Comparison of ENCODE assay signal across 9 mouse cellular contexts in genomic region chr7:46667256-46667655, GRCm38 (mm10). TPM values are rescaled to one million over a fixed set of nuclear protein-coding genes. Genes with fewer than 3 reads are reported as not detected.
DNase-seq lines count a peak whose midpoint lies in the region; ATAC-seq lines count a peak whose summit lies in the region.
"Had no signal": no experiment of that assay in that cellular context is flagged by ENCODE, and none has a peak within 500 bp of the region (broad histone marks: within the 10 kb centered on the region; RNA-seq: fewer than 3 reads in every experiment).

No protein-coding gene starts in this region.

- no peak overlapping the region for H3K9ac ChIP-seq in kidney, embryonic 14.5 days (ENCODE audit: low read depth, low read length)
- H3K9ac ChIP-seq in hindbrain, embryonic 15.5 days = no peak overlapping the region
- no peak overlapping the region for H3K9ac ChIP-seq in midbrain, embryonic 14.5 days (replicated peaks; ENCODE audit: low read length)

- 1% methylated on average over 21 of the region's 21 CpGs for WGBS in kidney, embryonic 14.5 days
- under 1% methylated on average over 21 of the region's 21 CpGs for WGBS in hindbrain, embryonic 15.5 days
- WGBS in midbrain, embryonic 14.5 days = under 1% methylated on average over 21 of the region's 21 CpGs

- no peaks in the 10 kb centered on the region for H3K36me3 ChIP-seq in kidney, embryonic 14.5 days (ENCODE audit: control insufficient read depth, insufficient read depth, low read length)
- H3K36me3 ChIP-seq in hindbrain, embryonic 15.5 days = no peaks in the 10 kb centered on the region
- no peaks in the 10 kb centered on the region for H3K36me3 ChIP-seq in midbrain, embryonic 14.5 days (ENCODE audit: control insufficient read depth, insufficient read depth, low read length)

- peaks cover 11% of the 10 kb centered on the region; the same call in 1 of the 2 replicates for H3K27me3 ChIP-seq in kidney, embryonic 14.5 days (ENCODE audit: control insufficient read depth, insufficient read depth, low read length)
- H3K27me3 ChIP-seq in hindbrain, embryonic 15.5 days = no peaks in the 10 kb centered on the region
- H3K27me3 ChIP-seq in midbrain, embryonic 14.5 days (ENCODE audit: control insufficient read depth, insufficient read depth, low read length) = 0 out of 2 replicates have a peak, but pooled peaks cover 3% of the 10 kb centered on the region

- peak; percentile 48; the same call in 1 of the 2 replicates for ATAC-seq in kidney, embryonic 14.5 days (ENCODE audit: low FRiP score, low TSS enrichment)
- ATAC-seq in common myeloid progenitor, adult 5-6 weeks (replicated peaks; ENCODE audit: low read depth, poor library complexity, severe bottlenecking) = peak; percentile 73
- ATAC-seq in hindbrain, embryonic 15.5 days (ENCODE audit: low FRiP score, low read depth) = peak; percentile 54; the same call in 1 of the 2 replicates
- no peak for ATAC-seq in midbrain, embryonic 14.5 days (ENCODE audit: low FRiP score, low TSS enrichment)

- H3K4me3 ChIP-seq in kidney, embryonic 14.5 days (ENCODE audit: low read length) = no peak overlapping the region
- H3K4me3 ChIP-seq in hindbrain, embryonic 15.5 days = 0 out of 2 replicates have a peak overlapping the region, but pooled peaks have one; percentile 7
- no peak overlapping the region for H3K4me3 ChIP-seq in midbrain, embryonic 14.5 days (replicated peaks; ENCODE audit: low read depth, low read length)

- DNase-seq in kidney, adult 11 months = no peak
- peak; percentile 42 for DNase-seq in midbrain, embryonic 14.5 days
- DNase-seq in frontal cortex, postnatal 25 days (ENCODE audit: low spot score in 2 of 2) = no peak
- DNase-seq in frontal cortex, postnatal 14 days (ENCODE audit: low spot score in 2 of 2) = no peak
- no peak for DNase-seq in cerebellum, adult 11-12 months

- no peak overlapping the region for H3K27ac ChIP-seq in kidney, embryonic 14.5 days (ENCODE audit: low read depth, low read length)
- H3K27ac ChIP-seq in hindbrain, embryonic 15.5 days (replicated peaks) = no peak overlapping the region
- H3K27ac ChIP-seq in midbrain, embryonic 14.5 days (replicated peaks; ENCODE audit: low read depth, low read length) = no peak overlapping the region
- H3K27ac ChIP-seq: macrophage had no signal

- H3K4me2 ChIP-seq in kidney, embryonic 14.5 days (replicated peaks; ENCODE audit: low read depth, low read length) = peak overlapping the region; percentile 18; the same call in 1 of the 2 replicates
- H3K4me2 ChIP-seq in hindbrain, embryonic 15.5 days = peak overlapping the region; percentile 44
- peak overlapping the region; percentile 43 for H3K4me2 ChIP-seq in midbrain, embryonic 14.5 days (ENCODE audit: low read length)

- H3K4me1 ChIP-seq in kidney, embryonic 14.5 days (ENCODE audit: control insufficient read depth, insufficient read depth, low read length) = peaks cover 4% of the 10 kb centered on the region
- 0 out of 2 replicates have a peak, but pooled peaks cover 2% of the 10 kb centered on the region for H3K4me1 ChIP-seq in hindbrain, embryonic 15.5 days (replicated peaks)
- H3K4me1 ChIP-seq in midbrain, embryonic 14.5 days (ENCODE audit: control insufficient read depth, insufficient read depth, low read length) = no peaks in the 10 kb centered on the region

- no peaks in the 10 kb centered on the region for H3K9me3 ChIP-seq in kidney, embryonic 14.5 days (ENCODE audit: control insufficient read depth, low read length)
- H3K9me3 ChIP-seq in hindbrain, embryonic 15.5 days = no peaks in the 10 kb centered on the region
- no peaks in the 10 kb centered on the region for H3K9me3 ChIP-seq in midbrain, embryonic 14.5 days (ENCODE audit: control insufficient read depth, low read length)

RNA-seq across cellular contexts. Expression of gene Tph1, which starts 5.1 kb away (rescaled TPM):
- 0.86 and 1.1 TPM in 2 replicates for polyA plus RNA-seq in kidney, embryonic 14.5 days (2014; fragmentation: Nextera tagmentation; extraction: Ambion mirVana)
- not detected in 2 replicates for total RNA-seq in common myeloid progenitor, adult 5-6 weeks (2017)
- polyA plus RNA-seq in hindbrain, embryonic 15.5 days (2015; fragmentation: Nextera tagmentation; extraction: Ambion mirVana) = 0.39 and 0.46 TPM in 2 replicates
- polyA plus RNA-seq in midbrain, embryonic 14.5 days (2014; fragmentation: Nextera tagmentation; extraction: Ambion mirVana) = 0.28 and 0.32 TPM in 2 replicates
- polyA plus RNA-seq: macrophage had no signal

RNA-seq across cellular contexts. Expression of gene Sergef, which starts 27.6 kb away (rescaled TPM):
- 10.9 and 15.7 TPM in 2 replicates for polyA plus RNA-seq in kidney, embryonic 14.5 days (2014; fragmentation: Nextera tagmentation; extraction: Ambion mirVana)
- 7.6 and 17.5 TPM in 2 replicates for total RNA-seq in common myeloid progenitor, adult 5-6 weeks (2017)
- polyA plus RNA-seq in hindbrain, embryonic 15.5 days (2015; fragmentation: Nextera tagmentation; extraction: Ambion mirVana) = 42.1 and 43.8 TPM in 2 replicates
- 31.1 and 36.5 TPM in 2 replicates for polyA plus RNA-seq in midbrain, embryonic 14.5 days (2014; fragmentation: Nextera tagmentation; extraction: Ambion mirVana)

RNA-seq across cellular contexts. Expression of gene Saal1, which starts 43.2 kb away (rescaled TPM):
- polyA plus RNA-seq in kidney, embryonic 14.5 days (2014; fragmentation: Nextera tagmentation; extraction: Ambion mirVana) = 33.6 and 37.9 TPM in 2 replicates
- total RNA-seq in common myeloid progenitor, adult 5-6 weeks (2017) = 14.6 and 18.5 TPM in 2 replicates
- polyA plus RNA-seq in hindbrain, embryonic 15.5 days (2015; fragmentation: Nextera tagmentation; extraction: Ambion mirVana) = 16.1 and 16.8 TPM in 2 replicates
- polyA plus RNA-seq in midbrain, embryonic 14.5 days (2014; fragmentation: Nextera tagmentation; extraction: Ambion mirVana) = 13.4 and 19.5 TPM in 2 replicates

RNA-seq across cellular contexts. Expression of gene Saa3, which starts 48.2 kb away (rescaled TPM):
- polyA plus RNA-seq in kidney, embryonic 14.5 days (2014; fragmentation: Nextera tagmentation; extraction: Ambion mirVana) = 0.20 TPM in 1 of 2 replicates, not detected in the other
- 3.8 TPM in 1 of 2 replicates, not detected in the other for total RNA-seq in common myeloid progenitor, adult 5-6 weeks (2017)
- 0.26 and 0.43 TPM in 2 replicates for polyA plus RNA-seq in hindbrain, embryonic 15.5 days (2015; fragmentation: Nextera tagmentation; extraction: Ambion mirVana)
- not detected in 2 replicates for polyA plus RNA-seq in midbrain, embryonic 14.5 days (2014; fragmentation: Nextera tagmentation; extraction: Ambion mirVana)
